Comparison of ENCODE assay signal across 8 mouse cellular contexts in genomic region chr14:74641668-74642230, GRCm38 (mm10). TPM values are rescaled to one million over a fixed set of nuclear protein-coding genes. Genes with fewer than 3 reads are reported as not detected.
A peak's percentile ranks its signal among the peaks of the same experiment; 100 is the strongest.
DNase-seq lines count a peak whose midpoint lies in the region; ATAC-seq lines count a peak whose summit lies in the region.

No protein-coding gene starts in this region.

- whole genome bisulfite sequencing in embryonic facial prominence, embryonic 15.5 days, result 14% methylated on average over 17 of the region's 17 CpGs
- WGBS in intestine, embryonic 16.5 days, result 21% methylated on average over 17 of the region's 17 CpGs
- WGBS in neural tube, embryonic 13.5 days, result 18% methylated on average over 17 of the region's 17 CpGs

- no peak overlapping the region for H3K27ac ChIP-seq in embryonic facial prominence, embryonic 15.5 days (replicated peaks)
- H3K27ac ChIP-seq in intestine, embryonic 16.5 days (ENCODE audit: low read length), result no peak overlapping the region
- no peak overlapping the region for H3K27ac ChIP-seq in neural tube, embryonic 13.5 days (replicated peaks)

- H3K4me3 ChIP-seq in megakaryocyte, embryonic 14.5 days (replicated peaks), result peak overlapping the region; percentile 92
- peak overlapping the region; percentile 46 for H3K4me3 ChIP-seq in embryonic facial prominence, embryonic 15.5 days (replicated peaks)
- peak overlapping the region; percentile 42 for H3K4me3 ChIP-seq in intestine, embryonic 16.5 days (ENCODE audit: low read length)
- H3K4me3 ChIP-seq in neural tube, embryonic 13.5 days, result peak overlapping the region; percentile 43

- H3K9ac ChIP-seq in embryonic facial prominence, embryonic 15.5 days, result peak overlapping the region; percentile 9; the same call in 1 of the 2 replicates
- peak overlapping the region; percentile 41 for H3K9ac ChIP-seq in intestine, embryonic 16.5 days (ENCODE audit: low read depth, low read length)
- H3K9ac ChIP-seq in neural tube, embryonic 13.5 days, result peak overlapping the region; percentile 61

- peak overlapping the region; percentile 69 for H3K4me2 ChIP-seq in embryonic facial prominence, embryonic 15.5 days (replicated peaks)
- peak overlapping the region; percentile 68 for H3K4me2 ChIP-seq in intestine, embryonic 16.5 days (ENCODE audit: low read depth, low read length)
- H3K4me2 ChIP-seq in neural tube, embryonic 13.5 days, result peak overlapping the region; percentile 86

- DNase-seq in layer of hippocampus, adult 9-11 months, result no peak
- DNase-seq in layer of hippocampus, postnatal 14 days (ENCODE audit: low spot score in 2 of 2), result no peak
- DNase-seq in adrenal gland, adult 8-10 months, result no peak

- no peaks in the 10 kb centered on the region for H3K9me3 ChIP-seq in megakaryocyte, embryonic 14.5 days
- no peaks in the 10 kb centered on the region for H3K9me3 ChIP-seq in embryonic facial prominence, embryonic 15.5 days (replicated peaks)
- H3K9me3 ChIP-seq in intestine, embryonic 16.5 days (ENCODE audit: control insufficient read depth, low read length), result no peaks in the 10 kb centered on the region
- H3K9me3 ChIP-seq in neural tube, embryonic 13.5 days, result no peaks in the 10 kb centered on the region

- peaks cover 89% of the 10 kb centered on the region for H3K4me1 ChIP-seq in megakaryocyte, embryonic 14.5 days
- H3K4me1 ChIP-seq in embryonic facial prominence, embryonic 15.5 days, result peaks cover 16% of the 10 kb centered on the region
- no peaks in the 10 kb centered on the region; the same call in 1 of the 2 replicates for H3K4me1 ChIP-seq in intestine, embryonic 16.5 days (ENCODE audit: control insufficient read depth, insufficient read depth, low read length)
- peaks cover 27% of the 10 kb centered on the region for H3K4me1 ChIP-seq in neural tube, embryonic 13.5 days (replicated peaks)

- peaks cover 24% of the 10 kb centered on the region for H3K36me3 ChIP-seq in megakaryocyte, embryonic 14.5 days (replicated peaks; ENCODE audit: low read length)
- no peaks in the 10 kb centered on the region for H3K36me3 ChIP-seq in embryonic facial prominence, embryonic 15.5 days
- no peaks in the 10 kb centered on the region for H3K36me3 ChIP-seq in intestine, embryonic 16.5 days (ENCODE audit: control insufficient read depth, insufficient read depth, low read length)
- H3K36me3 ChIP-seq in neural tube, embryonic 13.5 days, result no peaks in the 10 kb centered on the region

- no peak for ATAC-seq in megakaryocyte, adult 5-6 weeks (ENCODE audit: poor library complexity, severe bottlenecking)
- ATAC-seq in embryonic facial prominence, embryonic 15.5 days (ENCODE audit: insufficient number of reproducible peaks, low FRiP score, low TSS enrichment, low read depth), result no peak
- ATAC-seq in intestine, embryonic 16.5 days, result no peak
- ATAC-seq in neural tube, embryonic 13.5 days (ENCODE audit: low read depth), result no peak

- no peaks in the 10 kb centered on the region for H3K27me3 ChIP-seq in megakaryocyte, embryonic 14.5 days (replicated peaks)
- 0 out of 2 replicates have a peak, but pooled peaks cover 10% of the 10 kb centered on the region for H3K27me3 ChIP-seq in embryonic facial prominence, embryonic 15.5 days
- peaks cover 9% of the 10 kb centered on the region; the same call in 1 of the 2 replicates for H3K27me3 ChIP-seq in intestine, embryonic 16.5 days (replicated peaks; ENCODE audit: control insufficient read depth, insufficient read depth, low read length)
- H3K27me3 ChIP-seq in neural tube, embryonic 13.5 days, result peaks cover 29% of the 10 kb centered on the region

RNA-seq across cellular contexts. Expression of gene Htr2a, which starts 1.1 kb away (rescaled TPM):
- polyA plus RNA-seq in megakaryocyte, embryonic 14.5 days (2012; ENCODE audit: insufficient read depth, low replicate concordance), result 0.18 TPM in 1 of 2 replicates, not detected in the other
- total RNA-seq in megakaryocyte, adult 5-6 weeks (2015), result 0.18 and 0.21 TPM in 2 replicates
- total RNA-seq in megakaryocyte, adult 5-6 weeks (2017), result not detected in 2 replicates
- polyA plus RNA-seq in embryonic facial prominence, embryonic 15.5 days (2015; fragmentation: Nextera tagmentation; extraction: Ambion mirVana), result 0.55 and 0.71 TPM in 2 replicates
- polyA plus RNA-seq in intestine, embryonic 16.5 days (2015; fragmentation: Nextera tagmentation; extraction: Ambion mirVana), result 0.15 and 0.16 TPM in 2 replicates
- 1.1 and 1.9 TPM in 2 replicates for polyA plus RNA-seq in neural tube, embryonic 13.5 days (2015; fragmentation: Nextera tagmentation; extraction: Ambion mirVana)
- total RNA-seq in layer of hippocampus, postnatal 14 days (2021), result 1 to 10 TPM; 5.7 to 6.6 TPM
- total RNA-seq in adrenal gland, adult 8-10 months (2022), result under 1 TPM; 0.06 to 0.22 (median 0.11) TPM

Comparison
In these comparisons a context has a peak if more than half of its experiments do, and no peak if none do; other contexts are left out.
1. H3K4me3 ChIP-seq: peak in every context shown above with its lines; median percentile 92 in megakaryocyte, embryonic 14.5 days; 46 in embryonic facial prominence, embryonic 15.5 days; 43 in neural tube, embryonic 13.5 days; 42 in intestine, embryonic 16.5 days.
2. H3K9ac ChIP-seq: peak in every context shown above with its lines; median percentile 61 in neural tube, embryonic 13.5 days; 41 in intestine, embryonic 16.5 days; 9 in embryonic facial prominence, embryonic 15.5 days.